Mouse (Mus musculus): Measurements from ENCODE around the gene Hist1h2bm. TPM values are rescaled to one million over a fixed set of nuclear protein-coding genes. Genes with fewer than 3 reads are reported as not detected.
A peak's percentile ranks its signal among the peaks of the same experiment; 100 is the strongest.
"Not testable (repeated sequence)": the region's sequence is repeated elsewhere in the genome, so short reads cannot be mapped to it uniquely, and the experiment has no call there.

The Hist1h2bm gene
- polyA plus RNA-seq, 1 experiment from 2014 or later = 4.6 TPM

DNA sequence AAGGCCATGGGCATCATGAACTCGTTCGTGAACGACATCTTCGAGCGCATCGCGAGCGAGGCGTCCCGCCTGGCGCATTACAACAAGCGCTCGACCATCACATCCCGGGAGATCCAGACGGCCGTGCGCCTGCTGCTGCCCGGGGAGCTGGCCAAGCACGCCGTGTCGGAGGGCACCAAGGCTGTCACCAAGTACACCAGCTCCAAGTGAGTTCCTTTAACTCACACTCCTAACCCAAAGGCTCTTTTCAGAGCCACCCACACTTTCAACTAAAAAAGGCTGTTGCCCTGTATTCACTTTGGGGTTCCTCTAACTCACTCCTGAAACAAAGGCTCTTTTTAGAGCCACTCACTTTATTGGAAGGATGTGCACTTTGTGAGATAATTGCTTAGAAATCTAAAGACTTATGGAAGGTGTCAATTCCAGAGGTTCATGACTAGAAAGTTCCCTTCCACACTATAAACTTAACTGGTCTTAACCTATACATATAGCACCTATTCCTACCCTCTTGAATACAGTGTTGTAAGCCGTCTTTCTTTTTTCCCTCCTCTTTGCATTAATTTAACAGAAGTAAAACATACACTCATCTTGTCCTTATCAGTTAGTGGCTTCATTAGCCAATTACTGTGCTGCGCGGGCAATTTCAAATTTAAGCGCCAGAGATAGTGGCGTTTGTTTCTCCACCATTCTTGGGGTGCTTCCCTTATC, 32.6 kb downstream of the Hist1h2bm start:
- H3K27ac ChIP-seq = peak overlapping the region; percentile 97
- not testable (repeated sequence) for H3K27me3 ChIP-seq; H3K36me3 ChIP-seq; H3K9me3 ChIP-seq (replicated peaks)
- peak; percentile 1; the same call in 1 of the 2 replicates for ATAC-seq (replicated peaks; ENCODE audit: low FRiP score)
- H3K4me3 ChIP-seq (replicated peaks) = peak overlapping the region; percentile 49
- under 1% methylated on average over 15 of the region's 26 CpGs for WGBS
- peak overlapping the region; percentile 69 for H3K4me2 ChIP-seq
- peaks cover 14% of the 10 kb centered on the region; the same call in 1 of the 2 replicates for H3K4me1 ChIP-seq
- peak overlapping the region; percentile 53 for H3K9ac ChIP-seq

GRCm38 (mm10) chr13:21755707-21756106, 33.9 kb downstream of the Hist1h2bm start:
- H3K27me3 ChIP-seq = no peaks in the 10 kb centered on the region
- H3K27ac ChIP-seq = no peak overlapping the region
- no peaks in the 10 kb centered on the region for H3K36me3 ChIP-seq
- H3K4me3 ChIP-seq (replicated peaks) = no peak overlapping the region; the same call in 1 of the 2 replicates
- H3K4me1 ChIP-seq = peaks cover 13% of the 10 kb centered on the region; the same call in 1 of the 2 replicates
- H3K9ac ChIP-seq = no peak overlapping the region
- peak overlapping the region; percentile 44 for H3K4me2 ChIP-seq
- no peaks in the 10 kb centered on the region for H3K9me3 ChIP-seq (replicated peaks)
- 49% methylated on average over 1 of the region's 1 CpGs for WGBS
- no peak for ATAC-seq (replicated peaks; ENCODE audit: low FRiP score)

Small RNAs within 50 kb of the gene (microRNA-seq; reads per million reads assigned to microRNA genes)
- gene Gm44357 (not detected), gene Gm44367 (not detected), gene Gm44454 (not detected)

Other genes starting within 250 kb of the Hist1h2bm start
- gene Zkscan4, start 243.1 kb upstream of the Hist1h2bm start, polyA plus RNA-seq (2015; fragmentation: Nextera tagmentation; extraction: Ambion mirVana) = 3.5 and 4.0 TPM in 2 replicates
- gene Gm10065, start 242.6 kb upstream of the Hist1h2bm start, polyA plus RNA-seq (2015; fragmentation: Nextera tagmentation; extraction: Ambion mirVana) = not detected in 2 replicates
- gene AK157302, start 226.8 kb upstream of the Hist1h2bm start, polyA plus RNA-seq (2015; fragmentation: Nextera tagmentation; extraction: Ambion mirVana) = 0.10 and 0.42 TPM in 2 replicates
- gene Gm11273, start 220.6 kb upstream of the Hist1h2bm start, polyA plus RNA-seq (2015; fragmentation: Nextera tagmentation; extraction: Ambion mirVana) = 5.1 and 9.2 TPM in 2 replicates
- gene Zkscan8, start 190.9 kb upstream of the Hist1h2bm start, polyA plus RNA-seq (2015; fragmentation: Nextera tagmentation; extraction: Ambion mirVana) = 6.4 and 6.7 TPM in 2 replicates
- gene Olfr1366, start 179.2 kb upstream of the Hist1h2bm start, polyA plus RNA-seq (2015; fragmentation: Nextera tagmentation; extraction: Ambion mirVana) = 0.13 and 0.21 TPM in 2 replicates
- gene Olfr1535, start 162.2 kb upstream of the Hist1h2bm start, polyA plus RNA-seq (2015; fragmentation: Nextera tagmentation; extraction: Ambion mirVana) = not detected in 2 replicates
- not detected in 2 replicates for gene Olfr1364, start 140.3 kb upstream of the Hist1h2bm start, polyA plus RNA-seq (2015; fragmentation: Nextera tagmentation; extraction: Ambion mirVana)
- not detected in 2 replicates for gene Olfr1362, start 108.0 kb upstream of the Hist1h2bm start, polyA plus RNA-seq (2015; fragmentation: Nextera tagmentation; extraction: Ambion mirVana)
- gene Olfr11, start 79.5 kb upstream of the Hist1h2bm start, polyA plus RNA-seq (2015; fragmentation: Nextera tagmentation; extraction: Ambion mirVana) = not detected in 2 replicates
- gene Olfr1361, start 58.7 kb upstream of the Hist1h2bm start, polyA plus RNA-seq (2015; fragmentation: Nextera tagmentation; extraction: Ambion mirVana) = not detected in 2 replicates
- gene Olfr1360, start 44.6 kb upstream of the Hist1h2bm start, polyA plus RNA-seq (2015; fragmentation: Nextera tagmentation; extraction: Ambion mirVana) = not detected in 2 replicates
- not detected in 2 replicates for gene Olfr1359, start 23.9 kb upstream of the Hist1h2bm start, polyA plus RNA-seq (2015; fragmentation: Nextera tagmentation; extraction: Ambion mirVana)
- gene Hist1h2bl, start 5.9 kb upstream of the Hist1h2bm start, polyA plus RNA-seq (2015; fragmentation: Nextera tagmentation; extraction: Ambion mirVana) = 1.6 and 4.5 TPM in 2 replicates
- gene Hist1h2ai, start 5.6 kb upstream of the Hist1h2bm start, polyA plus RNA-seq (2015; fragmentation: Nextera tagmentation; extraction: Ambion mirVana) = 29.5 and 35.5 TPM in 2 replicates
- gene Hist1h3h, start 4.4 kb upstream of the Hist1h2bm start, polyA plus RNA-seq (2015; fragmentation: Nextera tagmentation; extraction: Ambion mirVana) = 14.2 and 15.6 TPM in 2 replicates
- gene Hist1h4j, start 13.0 kb downstream of the Hist1h2bm start, polyA plus RNA-seq (2015; fragmentation: Nextera tagmentation; extraction: Ambion mirVana) = 0.91 and 1.9 TPM in 2 replicates
- 2.5 and 5.4 TPM in 2 replicates for gene Hist1h4k, start 28.5 kb downstream of the Hist1h2bm start, polyA plus RNA-seq (2015; fragmentation: Nextera tagmentation; extraction: Ambion mirVana)
- gene Hist1h2ak, start 31.8 kb downstream of the Hist1h2bm start, polyA plus RNA-seq (2015; fragmentation: Nextera tagmentation; extraction: Ambion mirVana) = 32.0 and 32.6 TPM in 2 replicates
- 2.2 and 6.0 TPM in 2 replicates for gene Hist1h2bn, start 32.1 kb downstream of the Hist1h2bm start, polyA plus RNA-seq (2015; fragmentation: Nextera tagmentation; extraction: Ambion mirVana)
- 24.0 and 28.9 TPM in 2 replicates for gene Hist1h1b, start 58.6 kb downstream of the Hist1h2bm start, polyA plus RNA-seq (2015; fragmentation: Nextera tagmentation; extraction: Ambion mirVana)
- 134 and 151 TPM in 2 replicates for gene Hist1h3i, start 61.3 kb downstream of the Hist1h2bm start, polyA plus RNA-seq (2015; fragmentation: Nextera tagmentation; extraction: Ambion mirVana)
- gene Hist1h2an, start 65.2 kb downstream of the Hist1h2bm start, polyA plus RNA-seq (2015; fragmentation: Nextera tagmentation; extraction: Ambion mirVana) = 7.2 and 7.4 TPM in 2 replicates
- 1.8 and 3.8 TPM in 2 replicates for gene Hist1h2bp, start 65.4 kb downstream of the Hist1h2bm start, polyA plus RNA-seq (2015; fragmentation: Nextera tagmentation; extraction: Ambion mirVana)
- gene Hist1h2bq, start 88.2 kb downstream of the Hist1h2bm start, polyA plus RNA-seq (2015; fragmentation: Nextera tagmentation; extraction: Ambion mirVana) = 19.6 and 28.7 TPM in 2 replicates
- gene Hist1h2ao, start 88.4 kb downstream of the Hist1h2bm start, polyA plus RNA-seq (2015; fragmentation: Nextera tagmentation; extraction: Ambion mirVana) = 1.8 and 5.5 TPM in 2 replicates
- not detected in 2 replicates for gene Hist1h4m, start 89.7 kb downstream of the Hist1h2bm start, polyA plus RNA-seq (2015; fragmentation: Nextera tagmentation; extraction: Ambion mirVana)
- gene Hist1h4n, start 110.2 kb downstream of the Hist1h2bm start, polyA plus RNA-seq (2015; fragmentation: Nextera tagmentation; extraction: Ambion mirVana) = 17.2 and 18.2 TPM in 2 replicates
- 3,941 and 3,959 TPM in 2 replicates for gene Hist1h2ap, start 111.5 kb downstream of the Hist1h2bm start, polyA plus RNA-seq (2015; fragmentation: Nextera tagmentation; extraction: Ambion mirVana)
- gene Hist1h2br, start 111.7 kb downstream of the Hist1h2bm start, polyA plus RNA-seq (2015; fragmentation: Nextera tagmentation; extraction: Ambion mirVana) = 19.7 and 28.8 TPM in 2 replicates
- gene Zfp184, start 223.1 kb downstream of the Hist1h2bm start, polyA plus RNA-seq (2015; fragmentation: Nextera tagmentation; extraction: Ambion mirVana) = 12.1 and 12.5 TPM in 2 replicates